Mouse (Mus musculus): ENCODE measurements around the gene Tbrg4. TPM values are rescaled to one million over a fixed set of nuclear protein-coding genes. Genes with fewer than 3 reads are reported as not detected.
A peak's percentile ranks its signal among the peaks of the same experiment; 100 is the strongest.

Gene Tbrg4
- polyA plus RNA-seq, 1 experiment from 2014 or later: 94.3 TPM

DNA sequence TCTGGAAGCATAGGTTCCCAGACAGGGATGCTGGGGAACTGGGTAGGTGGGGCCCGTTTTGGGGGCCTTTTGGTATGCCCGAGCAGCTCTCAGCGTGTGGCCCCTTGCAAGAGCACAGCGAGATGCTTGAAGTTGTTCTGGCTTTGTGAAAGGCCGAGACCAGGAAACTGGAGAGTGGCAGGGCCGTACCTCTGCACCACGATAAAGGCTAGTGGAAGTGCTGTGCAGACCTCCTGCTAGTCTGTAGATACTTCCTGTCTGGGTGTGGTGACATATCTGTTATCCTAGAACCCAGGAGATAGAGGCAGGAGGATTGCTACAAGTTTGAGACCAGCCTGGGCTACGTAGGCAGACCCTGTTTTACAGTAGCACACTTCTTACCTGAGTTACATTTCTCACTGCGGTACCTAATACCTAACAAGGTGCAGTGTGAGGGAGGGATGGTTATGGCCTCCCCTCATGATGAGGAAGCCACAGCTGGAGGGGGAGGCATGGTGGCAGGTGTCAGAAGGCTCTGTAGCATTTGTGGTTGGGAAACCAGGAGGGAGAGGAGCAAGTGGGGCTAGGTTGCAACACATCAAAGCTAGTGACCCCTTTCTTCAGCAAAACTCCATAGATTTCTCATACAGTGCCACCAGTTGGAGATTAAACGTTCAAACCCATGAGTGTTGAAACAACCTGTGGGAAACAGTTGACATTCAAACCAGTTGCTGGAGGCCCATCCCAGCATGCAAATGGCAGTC, 34.8 kb downstream of the Tbrg4 start:
- ATAC-seq (replicated peaks; ENCODE audit: low FRiP score) (peak; percentile 90), DNase-seq (ENCODE audit: low spot score) (no peak)
- H3K36me3 ChIP-seq (ENCODE audit: control insufficient read depth, insufficient read depth, low read length): peaks cover 32% of the 10 kb centered on the region
- H3K27me3 ChIP-seq (replicated peaks; ENCODE audit: control insufficient read depth, insufficient read depth, low read length): no peaks in the 10 kb centered on the region
- H3K4me3 ChIP-seq (ENCODE audit: low read depth, low read length): no peak overlapping the region
- H3K9me3 ChIP-seq (ENCODE audit: control insufficient read depth, low read length): no peaks in the 10 kb centered on the region
- peak overlapping the region; percentile 80 for H3K27ac ChIP-seq (ENCODE audit: low read depth, low read length)
- peak overlapping the region; percentile 42 for H3K9ac ChIP-seq (ENCODE audit: low read depth, low read length)
- 49% methylated on average over 10 of the region's 10 CpGs for WGBS
- peaks cover 64% of the 10 kb centered on the region for H3K4me1 ChIP-seq (replicated peaks; ENCODE audit: control insufficient read depth, insufficient read depth, low read length)
- peak overlapping the region; percentile 36 for H3K4me2 ChIP-seq

GRCm38 (mm10) chr11:6589838-6590237, 36.0 kb downstream of the Tbrg4 start:
- no peaks in the 10 kb centered on the region for H3K9me3 ChIP-seq (ENCODE audit: control insufficient read depth, low read length)
- H3K4me3 ChIP-seq (ENCODE audit: low read depth, low read length): no peak overlapping the region
- no peak for DNase-seq (ENCODE audit: low spot score)
- H3K36me3 ChIP-seq (ENCODE audit: control insufficient read depth, insufficient read depth, low read length): peaks cover 32% of the 10 kb centered on the region
- no peak overlapping the region for H3K9ac ChIP-seq (ENCODE audit: low read depth, low read length)
- ATAC-seq (replicated peaks; ENCODE audit: low FRiP score): peak; percentile 61
- peaks cover 60% of the 10 kb centered on the region for H3K4me1 ChIP-seq (replicated peaks; ENCODE audit: control insufficient read depth, insufficient read depth, low read length)
- WGBS: 67% methylated on average over 7 of the region's 7 CpGs
- H3K4me2 ChIP-seq: no peak overlapping the region
- H3K27me3 ChIP-seq (replicated peaks; ENCODE audit: control insufficient read depth, insufficient read depth, low read length): no peaks in the 10 kb centered on the region
- peak overlapping the region; percentile 80 for H3K27ac ChIP-seq (ENCODE audit: low read depth, low read length)

DNA sequence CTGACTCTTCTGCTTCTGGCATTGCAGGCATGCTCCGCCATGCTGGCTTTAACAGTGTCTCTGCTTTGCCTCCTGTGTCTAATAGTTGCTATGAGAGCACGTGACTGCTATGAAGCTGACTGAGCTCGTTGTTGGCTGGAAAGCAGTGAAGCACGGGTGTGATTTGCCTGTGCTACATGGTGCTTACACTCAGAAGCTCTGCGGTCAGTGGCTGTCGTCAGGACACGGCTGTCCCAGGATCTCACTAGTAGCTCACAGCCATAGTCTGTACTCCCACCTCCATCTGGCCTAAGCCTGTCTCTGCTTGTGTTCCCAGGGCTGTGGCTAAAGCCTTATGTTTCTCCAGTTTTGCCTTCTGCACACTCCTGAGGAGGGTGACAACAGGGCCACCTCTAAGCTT, 37.6 kb downstream of the Tbrg4 start:
- no peak overlapping the region for H3K9ac ChIP-seq (ENCODE audit: low read depth, low read length)
- H3K27me3 ChIP-seq (replicated peaks; ENCODE audit: control insufficient read depth, insufficient read depth, low read length): no peaks in the 10 kb centered on the region
- no peak overlapping the region; the same call in none of the 2 replicates for H3K27ac ChIP-seq (ENCODE audit: low read depth, low read length)
- H3K9me3 ChIP-seq (ENCODE audit: control insufficient read depth, low read length): no peaks in the 10 kb centered on the region
- H3K4me3 ChIP-seq (ENCODE audit: low read depth, low read length): no peak overlapping the region
- no peak for DNase-seq (ENCODE audit: low spot score)
- WGBS: 87% methylated on average over 7 of the region's 7 CpGs
- H3K36me3 ChIP-seq (ENCODE audit: control insufficient read depth, insufficient read depth, low read length): peaks cover 19% of the 10 kb centered on the region
- no peak overlapping the region for H3K4me2 ChIP-seq
- peaks cover 54% of the 10 kb centered on the region for H3K4me1 ChIP-seq (replicated peaks; ENCODE audit: control insufficient read depth, insufficient read depth, low read length)
- ATAC-seq (replicated peaks; ENCODE audit: low FRiP score): no peak

- Histone ChIP-seq H3K27me3 (replicated peaks; ENCODE audit: control insufficient read depth, insufficient read depth, low read length) (no peaks in the 10 kb centered on the region), H3K4me1 (replicated peaks; ENCODE audit: control insufficient read depth, insufficient read depth, low read length) (peaks cover 49% of the 10 kb centered on the region), H3K4me3 (ENCODE audit: low read depth, low read length) (no peak overlapping the region), H3K9ac (ENCODE audit: low read depth, low read length) (no peak overlapping the region), H3K36me3 (ENCODE audit: control insufficient read depth, insufficient read depth, low read length) (peaks cover 13% of the 10 kb centered on the region), H3K27ac (ENCODE audit: low read depth, low read length) (no peak overlapping the region), H3K4me2 (no peak overlapping the region), H3K9me3 (ENCODE audit: control insufficient read depth, low read length) (no peaks in the 10 kb centered on the region)
- ATAC-seq (replicated peaks; ENCODE audit: low FRiP score): no peak
- DNase-seq (ENCODE audit: low spot score): no peak
- WGBS: 94% methylated on average over 7 of the region's 7 CpGs
Measured at GRCm38 (mm10) chr11:6587249-6587940, 38.5 kb downstream of the Tbrg4 start.

GRCm38 (mm10) chr11:6586660-6587059, 39.2 kb downstream of the Tbrg4 start:
- WGBS: 44% methylated on average over 3 of the region's 3 CpGs
- no peak overlapping the region for H3K4me2 ChIP-seq
- H3K27me3 ChIP-seq (replicated peaks; ENCODE audit: control insufficient read depth, insufficient read depth, low read length): no peaks in the 10 kb centered on the region
- peaks cover 47% of the 10 kb centered on the region for H3K4me1 ChIP-seq (replicated peaks; ENCODE audit: control insufficient read depth, insufficient read depth, low read length)
- H3K27ac ChIP-seq (ENCODE audit: low read depth, low read length): peak overlapping the region; percentile 36; the same call in 1 of the 2 replicates
- no peak for DNase-seq (ENCODE audit: low spot score)
- no peak for ATAC-seq (replicated peaks; ENCODE audit: low FRiP score)
- peaks cover 10% of the 10 kb centered on the region for H3K36me3 ChIP-seq (ENCODE audit: control insufficient read depth, insufficient read depth, low read length)
- no peak overlapping the region for H3K9ac ChIP-seq (ENCODE audit: low read depth, low read length)
- H3K4me3 ChIP-seq (ENCODE audit: low read depth, low read length): no peak overlapping the region
- H3K9me3 ChIP-seq (ENCODE audit: control insufficient read depth, low read length): no peaks in the 10 kb centered on the region

GRCm38 (mm10) chr11:6585748-6586147, 40.1 kb downstream of the Tbrg4 start:
- peak overlapping the region; percentile 19; the same call in 1 of the 2 replicates for H3K27ac ChIP-seq (ENCODE audit: low read depth, low read length)

DNA sequence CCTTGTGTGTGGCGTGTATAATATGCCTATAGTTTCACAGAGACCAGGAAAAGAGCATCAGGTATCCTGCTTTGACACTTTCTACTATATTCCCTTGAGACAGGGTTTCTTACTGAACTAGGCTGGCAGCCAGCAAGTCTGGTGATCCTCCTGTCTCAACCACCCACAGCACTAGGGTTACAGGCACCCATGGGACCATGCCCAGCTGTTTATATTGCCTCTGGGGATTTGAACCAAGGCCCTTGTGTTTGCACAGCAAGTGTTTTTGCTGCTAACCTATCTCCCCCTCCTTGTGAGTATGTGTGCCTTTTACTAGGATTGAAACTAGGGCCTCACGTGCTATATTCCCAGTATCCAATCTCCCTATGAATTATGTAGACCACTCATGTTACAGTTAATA, 44.3 kb downstream of the Tbrg4 start:
- peaks cover 9% of the 10 kb centered on the region; the same call in 1 of the 2 replicates for H3K36me3 ChIP-seq (ENCODE audit: control insufficient read depth, insufficient read depth, low read length)
- H3K27ac ChIP-seq (ENCODE audit: low read depth, low read length): no peak overlapping the region
- no peaks in the 10 kb centered on the region for H3K27me3 ChIP-seq (replicated peaks; ENCODE audit: control insufficient read depth, insufficient read depth, low read length)
- ATAC-seq (replicated peaks; ENCODE audit: low FRiP score) (no peak), DNase-seq (ENCODE audit: low spot score) (no peak)
- H3K9ac ChIP-seq (ENCODE audit: low read depth, low read length): no peak overlapping the region
- H3K4me1 ChIP-seq (replicated peaks; ENCODE audit: control insufficient read depth, insufficient read depth, low read length): peaks cover 15% of the 10 kb centered on the region
- no peaks in the 10 kb centered on the region for H3K9me3 ChIP-seq (ENCODE audit: control insufficient read depth, low read length)
- 88% methylated on average over 2 of the region's 2 CpGs for WGBS
- H3K4me2 ChIP-seq: no peak overlapping the region
- H3K4me3 ChIP-seq (ENCODE audit: low read depth, low read length): no peak overlapping the region

More at GRCm38 (mm10) chr11:6585748-6586147, 40.1 kb downstream of the Tbrg4 start:
- Histone ChIP-seq H3K9ac (ENCODE audit: low read depth, low read length) (no peak overlapping the region), H3K4me3 (ENCODE audit: low read depth, low read length) (no peak overlapping the region), H3K9me3 (ENCODE audit: control insufficient read depth, low read length) (no peaks in the 10 kb centered on the region), H3K36me3 (ENCODE audit: control insufficient read depth, insufficient read depth, low read length) (peaks cover 9% of the 10 kb centered on the region), H3K4me2 (no peak overlapping the region), H3K27me3 (replicated peaks; ENCODE audit: control insufficient read depth, insufficient read depth, low read length) (no peaks in the 10 kb centered on the region), H3K4me1 (replicated peaks; ENCODE audit: control insufficient read depth, insufficient read depth, low read length) (peaks cover 39% of the 10 kb centered on the region)
- 83% methylated on average over 8 of the region's 8 CpGs for WGBS
- ATAC-seq (replicated peaks; ENCODE audit: low FRiP score) (no peak), DNase-seq (ENCODE audit: low spot score) (no peak)

GRCm38 (mm10) chr11:6580065-6580750, 45.7 kb downstream of the Tbrg4 start:
- ATAC-seq (replicated peaks; ENCODE audit: low FRiP score) (no peak), DNase-seq (ENCODE audit: low spot score) (no peak)
- no peaks in the 10 kb centered on the region for H3K9me3 ChIP-seq (ENCODE audit: control insufficient read depth, low read length)
- no peak overlapping the region for H3K9ac ChIP-seq (ENCODE audit: low read depth, low read length)
- H3K4me1 ChIP-seq (replicated peaks; ENCODE audit: control insufficient read depth, insufficient read depth, low read length): 0 out of 2 replicates have a peak, but pooled peaks cover 3% of the 10 kb centered on the region
- WGBS: 91% methylated on average over 4 of the region's 4 CpGs
- H3K4me2 ChIP-seq: no peak overlapping the region
- H3K27ac ChIP-seq (ENCODE audit: low read depth, low read length): no peak overlapping the region
- peaks cover 7% of the 10 kb centered on the region; the same call in 1 of the 2 replicates for H3K36me3 ChIP-seq (ENCODE audit: control insufficient read depth, insufficient read depth, low read length)
- H3K4me3 ChIP-seq (ENCODE audit: low read depth, low read length): no peak overlapping the region
- H3K27me3 ChIP-seq (replicated peaks; ENCODE audit: control insufficient read depth, insufficient read depth, low read length): no peaks in the 10 kb centered on the region
